Mouse (Mus musculus): Measurements from ENCODE around the gene Hectd4.

- TF ChIP-seq GATA1 (IDR thresholded peaks at IDR 0.05; ENCODE audit: borderline replicate concordance, low read length) (no peak), FLI1 (IDR thresholded peaks at IDR 0.05; ENCODE audit: low read length) (no peak)
Observed at GRCm38 (mm10) chr5:121380692-121381091, 160.7 kb downstream of the Hectd4 start.

Data from megakaryocyte, embryonic 14.5 days (primary cell).